Mouse (Mus musculus): ENCODE results near the gene Myod1.

The Myod1 gene

GRCm38 (mm10) chr7:46376172-46377007 lies at the start of gene Myod1:
Gene Myod1 (plus strand): TSS chr7:46376474.
- no peak for DNase-seq (ENCODE audit: low spot score)

- DNase-seq (ENCODE audit: low spot score), result no peak
Measured at GRCm38 (mm10) chr7:46327896-46328295, 48.4 kb upstream of the Myod1 start.

GRCm38 (mm10) chr7:46337397-46337796 lies 38.9 kb upstream of the Myod1 start:
- no peak for DNase-seq (ENCODE audit: low spot score)

- no peak for DNase-seq (ENCODE audit: low spot score)
Measured at GRCm38 (mm10) chr7:46339818-46340217, 36.5 kb upstream of the Myod1 start.

GRCm38 (mm10) chr7:46340295-46340694 lies 36.0 kb upstream of the Myod1 start:
- no peak for DNase-seq (ENCODE audit: low spot score)

GRCm38 (mm10) chr7:46341471-46341870 lies 34.8 kb upstream of the Myod1 start:
- DNase-seq (ENCODE audit: low spot score), result no peak

- no peak for DNase-seq (ENCODE audit: low spot score)
Measured at GRCm38 (mm10) chr7:46347692-46348091, 28.6 kb upstream of the Myod1 start.

GRCm38 (mm10) chr7:46348813-46349212 lies 27.5 kb upstream of the Myod1 start:
- DNase-seq (ENCODE audit: low spot score), result no peak

GRCm38 (mm10) chr7:46350119-46350702 lies 26.1 kb upstream of the Myod1 start:
- DNase-seq (ENCODE audit: low spot score), result no peak

GRCm38 (mm10) chr7:46352748-46353147 lies 23.5 kb upstream of the Myod1 start:
- no peak for DNase-seq (ENCODE audit: low spot score)

GRCm38 (mm10) chr7:46353216-46353615 lies 23.1 kb upstream of the Myod1 start:
- no peak for DNase-seq (ENCODE audit: low spot score)

GRCm38 (mm10) chr7:46353875-46354274 lies 22.4 kb upstream of the Myod1 start:
- no peak for DNase-seq (ENCODE audit: low spot score)

GRCm38 (mm10) chr7:46361776-46362175 lies 14.5 kb upstream of the Myod1 start:
- DNase-seq (ENCODE audit: low spot score), result no peak

GRCm38 (mm10) chr7:46364154-46364553 lies 12.1 kb upstream of the Myod1 start:
- DNase-seq (ENCODE audit: low spot score), result no peak

GRCm38 (mm10) chr7:46365810-46366209 lies 10.5 kb upstream of the Myod1 start:
- no peak for DNase-seq (ENCODE audit: low spot score)

GRCm38 (mm10) chr7:46371104-46371503 lies 5.2 kb upstream of the Myod1 start:
- no peak for DNase-seq (ENCODE audit: low spot score)

- DNase-seq (ENCODE audit: low spot score), result no peak
Measured at GRCm38 (mm10) chr7:46377008-46377346, 703 bp downstream of the Myod1 start.

GRCm38 (mm10) chr7:46378123-46378522 lies 1.8 kb downstream of the Myod1 start:
- DNase-seq (ENCODE audit: low spot score), result peak; percentile 25

GRCm38 (mm10) chr7:46378983-46379382 lies 2.7 kb downstream of the Myod1 start:
- peak; percentile 75 for DNase-seq (ENCODE audit: low spot score)

GRCm38 (mm10) chr7:46380625-46381024 lies 4.4 kb downstream of the Myod1 start:
- no peak for DNase-seq (ENCODE audit: low spot score)

GRCm38 (mm10) chr7:46387430-46387829 lies 11.2 kb downstream of the Myod1 start:
- no peak for DNase-seq (ENCODE audit: low spot score)

- peak; percentile 82 for DNase-seq (ENCODE audit: low spot score)
Measured at GRCm38 (mm10) chr7:46389456-46390085, 13.3 kb downstream of the Myod1 start.

- DNase-seq (ENCODE audit: low spot score), result no peak
Measured at GRCm38 (mm10) chr7:46390226-46390625, 14.0 kb downstream of the Myod1 start.
